Mouse (Mus musculus): Measurements from ENCODE around the gene Zbtb45.

The Zbtb45 gene

DNA sequence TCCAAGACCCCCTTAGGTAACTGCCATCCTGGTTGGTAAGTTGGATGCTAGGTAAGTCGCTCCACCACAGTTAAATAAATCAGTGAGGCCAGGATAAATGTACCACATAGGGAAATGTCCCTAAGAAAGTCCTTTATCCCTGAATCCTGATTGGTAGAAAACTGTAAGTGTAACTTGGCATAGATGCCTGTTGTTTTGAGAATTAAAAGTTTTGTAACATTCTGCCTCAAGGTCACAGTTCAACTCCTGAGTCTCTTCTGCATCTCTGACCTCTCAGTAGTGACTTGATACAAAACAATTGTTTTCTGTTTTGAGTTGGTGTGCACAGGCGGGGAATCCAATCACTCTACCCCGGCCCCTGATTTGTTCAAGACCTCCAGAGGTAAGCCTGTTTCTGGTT lies 11.0 kb downstream of the Zbtb45 start, which contains the start of gene Trim28:
Gene Trim28 (plus strand): TSS at position 264 of the 400 bp plus-strand sequence.
- DNase-seq (ENCODE audit: low read depth, low spot score): no peak

DNA sequence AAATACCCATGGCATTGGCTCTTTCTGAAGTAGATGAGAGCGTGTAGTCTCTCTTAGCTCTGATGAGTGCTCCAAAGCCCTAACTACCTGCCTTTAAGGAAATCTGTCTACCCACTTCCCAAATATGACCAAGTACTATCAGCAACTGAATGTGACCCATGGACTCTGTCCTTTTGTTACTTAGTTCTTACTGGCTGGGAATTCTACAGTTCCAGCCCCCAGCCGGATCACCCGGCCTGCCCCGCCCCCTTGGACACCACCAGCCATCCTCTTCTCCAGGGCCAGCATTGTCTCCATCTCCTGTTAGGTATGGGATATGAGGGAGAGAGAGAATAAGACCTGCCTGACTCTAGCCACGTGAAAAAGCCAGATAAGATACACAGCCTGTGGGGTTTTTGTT lies 11.8 kb downstream of the Zbtb45 start, which contains the start of gene Slc27a5:
Gene Slc27a5 (minus strand): TSS at position 140 of the 400 bp plus-strand sequence.
- DNase-seq (ENCODE audit: low read depth, low spot score): no peak

DNA sequence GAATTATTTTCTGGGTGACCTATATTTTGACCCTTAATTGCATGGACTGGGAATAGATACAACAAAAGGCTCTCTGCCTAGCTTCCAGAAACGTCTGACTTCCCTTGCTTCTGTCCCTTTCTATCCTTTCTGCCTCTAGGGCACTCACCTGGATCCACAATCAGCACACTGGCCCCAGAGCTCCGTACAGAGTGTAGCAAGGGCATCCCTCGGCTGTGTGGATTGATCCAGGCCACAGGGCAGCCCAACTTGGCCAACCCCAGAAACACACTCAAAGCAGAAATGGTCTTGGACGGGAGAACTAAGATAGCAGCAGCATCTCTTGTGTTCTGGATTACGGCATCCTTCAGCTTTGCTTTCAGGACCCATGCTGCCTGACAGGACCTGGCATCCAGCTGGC lies 12.6 kb downstream of the Zbtb45 start:
- DNase-seq (ENCODE audit: low read depth, low spot score): no peak

DNA sequence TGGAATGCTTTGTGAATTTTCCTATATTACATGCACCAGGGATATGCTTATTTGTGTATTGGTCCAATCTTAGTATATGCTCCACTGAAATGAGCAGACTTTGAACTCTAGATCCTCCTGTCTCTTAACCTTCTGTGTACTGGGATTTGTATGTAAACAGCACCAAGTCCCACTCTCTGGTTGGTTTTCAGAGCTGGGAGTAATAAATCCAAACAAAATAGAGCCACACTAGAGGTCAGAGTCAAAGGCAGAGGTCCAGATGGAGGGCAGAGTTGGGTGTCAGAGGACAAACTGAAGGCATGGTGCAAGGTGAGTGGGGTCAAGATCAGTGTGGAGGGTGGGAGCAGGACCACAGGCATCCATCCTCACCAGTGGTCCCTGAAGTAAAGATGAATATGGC lies 14.0 kb downstream of the Zbtb45 start:
- no peak for DNase-seq (ENCODE audit: low read depth, low spot score)

DNA sequence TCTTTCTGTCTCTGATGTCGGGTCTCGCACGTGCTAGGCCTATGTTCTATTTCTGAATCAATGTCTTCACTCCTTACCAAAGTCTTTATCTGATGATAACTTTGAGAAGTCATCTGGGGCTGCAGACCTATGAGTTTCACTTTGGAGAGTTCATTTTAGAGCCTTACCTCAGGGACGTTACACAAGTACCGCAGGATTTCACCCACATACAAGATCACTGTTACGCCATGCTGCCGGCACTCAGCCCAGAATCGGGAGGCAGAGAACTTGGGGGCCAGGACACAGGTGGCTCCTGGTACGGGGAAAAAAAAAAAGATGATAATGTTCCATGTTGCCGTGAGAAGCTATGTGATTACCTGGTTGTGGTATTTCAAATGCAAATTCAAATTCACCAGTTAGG lies 16.7 kb downstream of the Zbtb45 start:
- no peak for DNase-seq (ENCODE audit: low read depth, low spot score)

DNA sequence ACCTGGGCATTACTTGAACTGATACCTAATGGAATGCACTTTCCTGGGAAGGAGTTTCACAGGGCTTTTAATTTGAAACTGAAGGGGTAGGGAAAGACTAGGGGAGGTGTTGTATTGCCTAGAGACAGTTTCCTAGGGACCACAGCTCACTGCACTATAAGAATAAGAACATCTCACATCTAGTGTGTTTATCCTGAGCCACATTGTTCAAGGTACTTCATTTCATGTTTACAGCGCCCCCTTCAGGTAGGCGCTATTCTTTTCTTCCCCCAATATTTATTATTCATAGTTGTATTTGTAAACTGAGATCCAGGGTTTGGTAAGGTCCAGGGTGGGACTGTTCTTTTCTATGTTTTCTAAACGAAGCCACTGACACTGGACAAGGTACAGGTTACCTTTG lies 17.6 kb downstream of the Zbtb45 start:
- DNase-seq (ENCODE audit: low read depth, low spot score): no peak

DNA sequence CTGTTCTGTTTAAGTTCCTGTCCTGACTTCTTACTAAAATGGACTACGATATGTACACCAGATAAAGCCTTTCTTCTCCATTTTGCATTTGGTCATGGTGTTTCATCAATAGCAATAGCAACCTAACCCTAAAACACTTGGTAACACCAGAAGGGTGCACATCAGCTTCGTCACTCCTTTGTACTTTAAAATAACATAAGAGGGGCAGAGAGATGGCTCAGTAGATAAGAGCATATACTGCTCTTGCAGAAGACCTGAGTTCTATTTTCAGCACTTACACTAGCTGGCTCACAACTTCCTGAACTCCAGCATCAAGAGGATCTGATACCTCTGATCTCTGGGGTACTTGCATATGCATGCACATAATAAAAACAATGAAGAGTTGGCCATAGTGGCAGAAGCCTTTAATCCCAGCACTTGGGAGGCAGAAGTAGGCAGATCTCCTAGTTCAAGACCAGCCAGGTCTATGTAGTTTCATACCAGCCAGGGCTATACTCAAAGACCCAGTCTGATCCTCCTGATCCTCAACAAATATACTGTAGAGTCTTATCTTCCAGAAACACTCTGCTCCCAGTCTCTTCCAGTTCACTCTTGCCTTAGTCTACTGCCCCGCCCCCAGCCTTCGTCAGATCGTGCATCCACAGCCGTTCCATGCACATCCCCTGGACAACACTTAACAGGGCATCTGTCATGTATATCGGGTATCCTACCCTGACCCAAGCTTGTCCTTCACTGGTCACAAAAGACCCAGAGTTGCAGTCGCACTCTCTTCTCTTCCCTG lies 22.2 kb downstream of the Zbtb45 start:
- DNase-seq (ENCODE audit: low read depth, low spot score): no peak

DNA sequence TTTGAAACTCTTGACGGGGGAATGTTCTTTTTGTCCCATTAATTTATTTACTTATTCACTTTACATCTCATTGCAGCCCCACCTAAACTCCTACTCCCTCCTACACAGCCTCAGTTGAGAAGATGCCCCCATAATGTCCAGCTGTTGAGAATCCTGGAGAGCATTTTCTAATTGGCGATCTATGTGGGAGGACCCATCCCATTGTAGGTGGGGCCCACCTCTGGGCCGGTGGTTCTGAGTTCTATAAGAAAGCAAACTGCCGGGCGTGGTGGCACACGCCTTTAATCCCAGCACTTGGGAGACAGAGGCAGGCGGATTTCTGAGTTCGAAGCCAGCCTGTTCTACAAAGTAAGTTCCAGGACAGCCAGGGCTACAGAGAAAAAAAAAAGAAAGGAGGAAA lies 22.9 kb downstream of the Zbtb45 start:
- DNase-seq (ENCODE audit: low read depth, low spot score): no peak

DNA sequence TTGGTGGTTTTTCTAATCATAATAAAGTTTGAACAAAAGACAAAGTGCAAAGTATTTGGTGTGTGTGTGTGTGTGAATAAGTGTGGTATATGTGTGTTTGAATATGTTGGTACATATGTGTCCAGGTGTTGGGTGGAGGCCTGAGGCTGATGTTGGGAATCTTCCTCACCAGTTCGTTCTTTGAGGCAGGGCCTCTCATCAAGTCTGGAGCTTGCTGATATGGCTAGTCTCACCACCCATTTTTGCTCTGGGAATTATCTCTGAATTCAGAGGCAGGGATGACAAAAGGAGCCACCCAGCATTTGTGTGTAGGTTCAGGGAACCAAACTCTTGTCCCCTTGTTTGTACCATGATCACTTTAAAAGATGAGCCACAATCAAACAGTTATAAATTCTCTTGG lies 24.1 kb downstream of the Zbtb45 start:
- DNase-seq (ENCODE audit: low read depth, low spot score): no peak

DNA sequence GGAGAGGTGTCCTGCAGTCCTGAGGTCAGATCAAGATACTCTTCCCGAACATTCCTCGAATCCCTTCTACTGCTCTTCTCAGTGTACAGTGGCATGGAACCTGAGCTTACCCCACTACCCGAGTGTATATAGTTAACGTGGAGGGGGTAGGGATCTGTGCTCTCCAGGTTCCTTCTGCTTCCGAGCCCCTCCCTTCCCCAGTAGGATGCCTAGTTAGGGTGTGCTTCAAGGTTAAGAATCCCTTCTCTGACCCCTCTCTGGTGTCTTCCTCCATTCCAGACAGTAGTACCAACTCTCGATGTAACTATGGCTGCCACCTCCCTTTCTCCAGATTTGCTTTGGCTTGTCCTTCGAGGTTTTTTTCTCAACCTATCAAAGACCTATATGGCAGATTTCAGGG lies 29.5 kb downstream of the Zbtb45 start:
- no peak for DNase-seq (ENCODE audit: low read depth, low spot score)

DNA sequence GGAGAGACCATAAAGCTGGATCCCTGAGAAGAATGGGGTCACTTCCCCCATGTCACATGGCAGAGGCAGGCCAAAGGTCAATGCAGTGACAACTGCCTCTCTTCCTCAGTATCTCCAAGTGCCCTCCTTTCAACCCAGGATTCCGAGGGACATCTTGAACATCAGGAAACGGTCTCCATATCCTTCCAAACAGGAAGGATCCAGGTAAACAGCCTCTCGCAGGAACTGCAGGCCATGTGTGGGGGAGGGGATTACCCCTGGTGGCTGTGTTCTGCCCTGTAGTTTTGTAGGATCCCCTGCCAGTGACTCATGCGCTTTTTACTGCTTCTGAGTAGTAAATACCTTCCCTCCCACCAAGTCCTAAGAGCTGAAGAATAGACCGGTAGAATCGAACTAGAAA lies 30.1 kb downstream of the Zbtb45 start:
- no peak for DNase-seq (ENCODE audit: low read depth, low spot score)

DNA sequence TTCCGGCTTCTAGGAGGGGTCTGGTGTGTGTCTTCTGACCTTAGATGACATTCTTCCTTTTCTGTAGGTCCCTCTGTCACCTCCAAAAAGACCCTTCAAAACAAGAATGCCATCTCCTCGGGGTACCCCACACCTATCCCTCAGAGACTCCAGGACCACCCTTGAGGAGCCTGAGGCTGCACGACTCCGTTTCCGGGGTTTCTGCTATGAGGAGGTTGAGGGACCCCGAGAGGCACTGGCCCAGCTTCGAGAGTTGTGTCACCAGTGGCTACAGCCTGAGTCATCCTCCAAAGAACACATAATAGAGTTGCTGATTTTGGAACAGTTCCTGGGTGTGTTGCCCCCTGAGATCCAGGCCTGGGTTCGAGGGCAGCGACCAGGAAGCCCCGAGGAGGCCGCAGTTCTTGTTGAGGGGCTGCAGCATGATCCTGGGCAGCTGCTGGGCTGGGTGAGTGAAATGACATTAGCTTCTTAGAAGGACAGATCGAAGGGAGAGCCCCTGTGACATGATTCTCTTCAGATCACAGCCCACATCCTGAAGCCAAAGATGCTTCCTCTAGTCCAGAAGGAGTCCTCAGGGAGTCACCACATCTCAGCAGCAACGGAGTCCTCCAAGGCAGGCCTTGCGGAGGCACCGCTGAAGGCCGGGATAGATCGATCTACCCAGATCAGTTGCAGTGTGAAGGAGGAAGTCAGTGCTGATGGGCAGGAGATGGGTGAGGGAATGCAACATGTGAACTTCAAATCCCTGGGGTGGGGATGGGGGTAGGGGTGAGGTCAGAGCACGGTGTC lies 30.7 kb downstream of the Zbtb45 start:
- DNase-seq (ENCODE audit: low read depth, low spot score): no peak

DNA sequence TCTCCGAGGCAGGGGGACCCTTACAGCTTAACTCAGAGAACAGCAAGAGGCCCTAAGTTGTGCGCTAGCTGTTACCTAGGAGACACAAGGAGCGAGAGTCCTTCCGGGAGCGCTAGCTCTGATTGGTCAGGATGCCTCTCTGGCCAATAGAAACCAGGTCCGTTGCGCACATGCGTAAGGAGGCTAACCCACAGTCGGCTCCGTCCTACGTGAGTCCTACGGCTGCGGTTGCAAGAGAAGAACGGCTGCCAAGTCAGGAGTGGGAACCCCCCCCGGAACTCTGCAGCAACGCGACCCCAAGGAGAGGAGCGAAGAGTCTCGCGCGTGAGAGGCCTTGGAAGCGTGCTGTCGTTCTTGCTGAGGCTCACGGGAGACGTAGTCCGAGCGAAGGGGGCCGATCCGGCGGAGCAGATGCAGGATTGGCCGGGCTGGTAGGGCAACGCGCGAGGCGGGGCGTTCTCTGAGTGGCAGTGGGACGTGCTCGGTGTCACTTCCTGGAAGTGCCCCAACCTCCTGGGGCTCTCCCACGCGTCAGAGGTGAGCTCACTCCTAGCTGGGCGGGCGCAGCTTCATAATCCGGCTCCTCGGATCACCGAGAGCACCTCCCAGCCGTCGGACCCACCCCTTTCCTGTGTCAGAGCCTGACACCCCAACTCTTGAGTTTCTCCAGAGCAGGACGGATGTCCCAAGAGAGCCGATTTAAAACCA lies 32.0 kb downstream of the Zbtb45 start, which contains the start of gene Zfp446:
Gene Zfp446 (plus strand): TSS at position 167 of the 708 bp plus-strand sequence.
- DNase-seq (ENCODE audit: low read depth, low spot score): peak; percentile 97

DNA sequence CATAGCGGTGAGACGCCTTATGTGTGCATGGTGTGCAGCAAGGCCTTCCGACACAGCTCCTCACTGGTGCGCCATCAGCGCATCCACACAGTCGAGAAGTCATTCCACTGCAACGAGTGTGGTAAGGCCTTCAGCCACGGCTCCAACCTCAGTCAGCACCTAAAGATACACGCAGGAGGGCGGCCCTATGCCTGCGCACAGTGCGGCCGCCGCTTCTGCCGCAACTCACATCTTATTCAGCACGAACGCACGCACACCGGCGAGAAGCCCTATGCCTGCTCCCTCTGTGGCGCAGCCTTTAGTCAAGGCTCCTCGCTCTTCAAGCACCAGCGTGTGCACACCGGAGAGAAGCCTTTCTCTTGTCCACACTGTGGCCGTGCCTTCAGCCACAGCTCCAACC lies 38.9 kb downstream of the Zbtb45 start:
- no peak for DNase-seq (ENCODE audit: low read depth, low spot score)

DNA sequence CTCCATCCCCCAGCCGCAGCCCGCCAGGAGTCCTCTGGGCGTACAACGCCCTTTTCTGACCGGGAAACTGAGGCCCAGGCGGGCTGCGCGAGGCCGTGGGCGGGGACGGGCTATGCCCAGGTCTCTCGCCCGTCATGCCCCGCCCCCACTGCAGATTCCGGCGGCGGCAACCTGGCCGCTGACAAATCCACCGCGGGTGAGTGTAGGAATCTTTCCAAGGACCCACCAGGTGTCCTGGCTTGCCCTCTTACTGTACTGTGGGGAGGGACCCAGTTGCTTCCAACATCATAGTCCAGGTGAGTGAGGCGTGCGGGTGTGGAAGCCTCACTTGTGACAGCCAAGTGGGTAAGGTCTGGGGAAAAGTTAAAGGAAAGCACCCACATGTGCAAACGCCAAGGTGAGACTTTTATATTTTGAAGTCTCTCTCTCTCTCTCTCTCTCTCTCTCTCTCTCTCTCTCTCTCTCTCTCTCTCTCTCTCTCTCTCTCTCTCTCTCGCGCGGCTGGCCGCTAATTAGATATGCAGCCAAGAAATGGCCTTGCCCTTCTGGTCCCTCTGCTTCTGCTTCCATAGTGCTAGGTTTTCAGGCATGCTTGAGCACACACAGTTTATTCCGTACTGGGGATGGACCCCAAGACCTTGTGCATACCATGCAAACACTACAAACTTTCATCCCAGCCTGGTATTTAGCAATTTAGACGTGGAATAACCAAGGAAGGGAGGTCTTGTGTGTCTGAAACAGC lies 43.6 kb downstream of the Zbtb45 start:
- no peak for DNase-seq (ENCODE audit: low read depth, low spot score)

DNA sequence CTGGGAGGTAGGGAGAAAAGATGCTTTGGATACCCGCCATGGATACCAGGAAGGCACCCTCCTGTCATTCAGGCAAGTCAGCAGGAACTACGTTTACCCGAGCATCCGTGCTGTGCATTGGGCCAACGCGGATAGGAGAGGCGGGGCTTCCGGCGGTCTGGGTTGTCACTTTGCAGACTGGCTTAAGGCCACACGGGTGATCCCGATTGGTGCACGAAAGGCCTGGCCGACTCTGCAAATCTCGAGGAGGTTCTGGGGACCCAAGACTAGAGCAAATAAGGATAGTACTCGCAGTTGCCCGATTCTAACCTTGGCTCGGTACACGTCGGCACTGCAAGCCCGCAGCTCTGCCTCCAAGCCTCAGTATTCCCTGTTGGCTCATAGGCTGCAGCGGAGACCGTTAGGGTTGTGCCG lies 44.1 kb downstream of the Zbtb45 start, which contains the start of gene Zfp324:
Gene Zfp324 (plus strand): TSS at position 161 of the 414 bp plus-strand sequence.
- DNase-seq (ENCODE audit: low read depth, low spot score): peak; percentile 82

DNA sequence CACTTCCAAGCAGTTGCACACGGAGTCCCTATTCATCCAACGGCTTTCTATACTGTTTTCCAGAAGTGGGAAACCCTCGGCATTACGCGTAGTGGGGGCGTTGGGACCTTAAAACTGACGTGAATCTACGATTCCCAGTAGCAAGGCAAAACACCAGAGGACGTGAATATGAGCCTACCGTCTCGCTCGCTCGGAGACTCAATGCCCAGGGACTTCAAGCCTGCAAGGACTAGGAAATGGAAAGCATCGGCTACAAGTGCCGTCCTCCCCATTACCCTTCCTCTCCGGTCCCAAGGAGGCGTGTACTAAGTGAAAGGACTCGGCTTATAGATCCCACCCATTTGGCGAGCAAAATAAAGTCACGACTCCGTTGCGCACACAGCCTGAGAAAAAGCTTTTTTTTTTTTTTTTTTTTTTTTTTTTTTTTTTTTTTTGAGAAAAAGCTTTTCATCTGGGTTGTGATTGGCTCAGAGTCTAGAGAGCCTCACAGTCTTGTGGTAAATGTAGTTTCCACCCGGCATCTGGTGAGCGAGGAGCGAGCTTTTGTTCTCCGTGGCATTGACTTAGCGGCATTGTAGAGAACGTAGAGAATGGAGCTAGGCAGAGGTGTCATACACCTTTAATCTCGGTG lies 48.2 kb downstream of the Zbtb45 start:
- peak; percentile 83 for DNase-seq (ENCODE audit: low read depth, low spot score)

DNA sequence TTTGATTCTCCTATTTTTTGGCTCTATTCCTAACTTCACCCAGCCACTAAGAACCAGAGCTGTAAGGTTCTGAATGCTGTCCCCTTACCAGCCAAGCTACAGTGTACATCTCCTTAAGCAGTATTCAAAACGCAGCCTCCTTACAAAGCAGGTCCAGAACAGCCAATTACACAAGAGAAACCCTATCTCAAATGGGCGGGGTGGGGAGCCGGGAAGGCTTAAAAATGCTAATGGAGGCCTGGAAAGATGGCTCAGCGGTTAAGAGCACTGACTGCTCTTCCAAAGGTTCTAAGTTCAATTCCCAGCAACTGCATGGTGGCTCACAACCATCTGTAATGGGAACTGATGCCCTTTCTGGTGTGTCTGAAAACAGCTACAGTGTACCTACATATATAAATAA lies 50.1 kb downstream of the Zbtb45 start:
- DNase-seq (ENCODE audit: low read depth, low spot score): no peak

DNA sequence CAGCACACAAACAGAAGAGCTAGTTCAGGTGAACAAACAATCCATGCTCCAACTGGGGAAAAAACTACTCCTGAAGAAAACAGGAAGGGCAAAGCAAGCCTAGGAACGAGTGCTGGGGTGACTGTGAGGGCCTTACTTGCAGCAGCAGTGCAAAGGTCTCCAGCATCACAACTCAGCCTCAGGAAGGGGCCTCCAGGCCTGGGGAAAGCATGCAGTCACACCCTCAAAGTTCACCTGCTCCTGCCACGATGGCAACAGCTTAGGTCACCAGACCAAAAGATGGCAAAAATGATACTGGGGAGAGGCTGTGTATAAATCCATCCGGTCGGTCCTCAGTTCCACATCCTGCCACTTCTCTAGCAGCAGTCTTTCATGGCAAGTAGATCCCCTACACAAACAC lies 50.9 kb downstream of the Zbtb45 start:
- no peak for DNase-seq (ENCODE audit: low read depth, low spot score)

DNA sequence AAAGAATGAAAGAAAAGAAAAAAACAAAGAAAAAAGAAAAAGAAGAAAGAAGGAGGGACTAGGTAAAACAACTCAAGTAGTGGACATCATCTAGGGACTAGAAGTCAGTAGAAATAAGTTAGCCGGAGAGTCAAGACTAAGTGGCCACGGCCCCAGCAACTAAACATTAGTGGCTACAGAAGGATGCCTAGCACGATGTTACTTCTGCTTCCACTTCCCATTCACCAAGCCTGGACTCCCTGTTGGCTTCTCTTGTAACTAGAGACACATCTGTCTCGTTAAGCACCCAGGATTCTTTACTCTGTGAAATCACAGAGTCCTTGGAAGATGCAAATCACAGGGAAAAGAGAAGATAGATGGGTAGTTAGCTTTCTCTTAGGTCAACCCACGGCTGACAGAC lies 52.3 kb downstream of the Zbtb45 start:
- DNase-seq (ENCODE audit: low read depth, low spot score): no peak

DNA sequence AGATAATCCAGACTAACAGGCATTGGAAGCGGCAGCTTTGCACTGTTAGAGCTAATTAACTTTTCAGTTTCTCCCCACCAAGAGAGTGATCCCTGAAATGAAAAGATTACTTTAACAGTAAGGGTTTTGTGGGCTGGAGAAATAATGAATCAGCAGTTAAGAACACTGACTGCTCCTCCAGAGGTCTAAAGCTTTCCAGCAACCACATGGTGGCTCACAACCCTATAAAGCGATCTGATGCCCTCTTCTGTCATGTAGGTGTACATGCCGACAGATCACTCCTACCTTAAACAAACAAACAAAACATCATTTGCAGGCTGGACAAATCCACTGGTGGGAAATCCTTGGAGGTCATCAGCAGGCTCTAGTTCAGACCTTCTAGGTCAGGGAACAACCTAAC lies 54.9 kb downstream of the Zbtb45 start:
- DNase-seq (ENCODE audit: low read depth, low spot score): no peak
